Mouse (Mus musculus) forebrain, embryonic 10.5 days (tissue): ENCODE measurements around the gene Gpsm2. TPM values are rescaled to one million over a fixed set of nuclear protein-coding genes. Genes with fewer than 3 reads are reported as not detected.

Experiments used
- DNase-seq: peaks from one replicate; pipeline ENCODE4 v3.0.0-alpha.2; 2017; ENCODE audit warnings: low spot score; ENCODE audit errors: extremely low spot score
- H3K27ac ChIP-seq: fragments of 300-500 bp; sonication (generic); 2 replicates; pipeline ENCODE4 v1.5.1; 2016; ENCODE audit warnings: mild to moderate bottlenecking
- H3K27me3 ChIP-seq: fragments of 300-500 bp; sonication (generic); 2 replicates; pipeline ENCODE4 v1.6.1; 2016; ENCODE audit warnings: mild to moderate bottlenecking; ENCODE audit not compliant: poor library complexity, severe bottlenecking
- H3K36me3 ChIP-seq: fragments of 300-500 bp; sonication (generic); replicated peaks from 2 replicates; pipeline ENCODE4 v1.6.1; 2016; ENCODE audit warnings: mild to moderate bottlenecking, moderate library complexity
- H3K4me1 ChIP-seq: fragments of 300-500 bp; sonication (generic); 2 replicates; pipeline ENCODE4 v1.6.1; 2016
- H3K4me3 ChIP-seq: fragments of 300-500 bp; sonication (generic); 2 replicates; pipeline ENCODE4 v1.5.1; 2016; ENCODE audit warnings: mild to moderate bottlenecking, moderate library complexity
- H3K9me3 ChIP-seq: fragments of 300-500 bp; sonication (generic); 2 replicates; pipeline ENCODE4 v1.6.1; 2016; ENCODE audit warnings: mild to moderate bottlenecking, moderate library complexity
- WGBS: fragments of 180-500 bp; shearing (Covaris S2); methylation state at CpG from one replicate; pipeline ENCODE4 v1.1.7; 2016; 5-methylcytosine and 5-hydroxymethylcytosine counted together
- polyA plus RNA-seq: library from polyadenylated mRNA; unstranded; fragments of >200 nt; fragmentation: Nextera tagmentation; extraction: Ambion mirVana; gene quantifications from 2 replicates; pipeline ENCODE4 v1.2.1, GENCODE M21; 2016

The Gpsm2 gene
- polyA plus RNA-seq, 1 experiment from 2014 or later = 103 TPM

DNA sequence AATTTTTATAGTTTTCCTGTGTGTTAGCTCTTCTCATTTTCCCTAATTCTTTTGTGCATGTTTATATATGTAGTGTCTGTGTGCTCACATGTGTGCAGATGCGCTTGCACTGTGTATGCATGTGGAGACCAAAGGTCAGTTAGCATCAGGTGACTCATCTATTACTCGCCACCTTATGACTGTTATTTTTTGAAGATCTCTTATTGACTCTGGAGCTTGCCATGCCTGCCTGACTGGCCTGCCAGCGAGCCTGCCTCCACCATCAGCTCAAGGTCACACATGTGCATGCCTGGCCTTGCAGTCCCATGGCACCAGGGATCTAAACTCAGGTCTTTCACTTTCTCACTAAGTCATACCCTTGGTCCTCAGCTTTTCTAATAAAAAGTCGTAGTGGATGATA, 81.1 kb downstream of the Gpsm2 start:
- Histone ChIP-seq H3K4me1 (peaks cover under 1% of the 10 kb centered on the region; the same call in 1 of the 2 replicates), H3K27me3 (no peaks in the 10 kb centered on the region), H3K9me3 (no peaks in the 10 kb centered on the region), H3K4me3 (no peak overlapping the region), H3K36me3 (peaks cover 20% of the 10 kb centered on the region), H3K27ac (no peak overlapping the region)
- no peak for DNase-seq
- 88% methylated on average over 4 of the region's 4 CpGs for WGBS

DNA sequence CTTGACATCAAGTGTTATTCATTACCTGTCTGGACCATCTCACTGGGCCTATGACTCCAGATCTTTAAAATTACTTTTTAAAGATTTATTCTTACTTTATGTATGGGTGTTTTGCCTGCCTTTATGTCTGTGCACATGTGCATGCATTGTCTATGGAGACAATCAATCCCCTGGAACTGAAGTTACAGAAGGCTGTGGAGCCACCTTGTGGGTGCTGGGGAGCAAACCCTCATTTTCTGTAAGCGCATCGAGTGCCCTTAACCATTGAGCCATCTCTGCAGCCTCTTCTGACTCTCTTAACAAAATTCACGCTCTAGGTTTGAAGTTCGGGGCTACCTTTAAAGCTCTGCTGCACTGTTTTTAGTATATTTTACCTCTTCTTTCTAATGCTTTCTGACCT, 82.7 kb downstream of the Gpsm2 start:
- peaks cover 5% of the 10 kb centered on the region for H3K36me3 ChIP-seq
- 64% methylated on average over 4 of the region's 4 CpGs for WGBS
- H3K27ac ChIP-seq = no peak overlapping the region
- no peaks in the 10 kb centered on the region for H3K4me1 ChIP-seq
- no peaks in the 10 kb centered on the region for H3K9me3 ChIP-seq
- no peak for DNase-seq
- no peaks in the 10 kb centered on the region for H3K27me3 ChIP-seq
- no peak overlapping the region for H3K4me3 ChIP-seq

DNA sequence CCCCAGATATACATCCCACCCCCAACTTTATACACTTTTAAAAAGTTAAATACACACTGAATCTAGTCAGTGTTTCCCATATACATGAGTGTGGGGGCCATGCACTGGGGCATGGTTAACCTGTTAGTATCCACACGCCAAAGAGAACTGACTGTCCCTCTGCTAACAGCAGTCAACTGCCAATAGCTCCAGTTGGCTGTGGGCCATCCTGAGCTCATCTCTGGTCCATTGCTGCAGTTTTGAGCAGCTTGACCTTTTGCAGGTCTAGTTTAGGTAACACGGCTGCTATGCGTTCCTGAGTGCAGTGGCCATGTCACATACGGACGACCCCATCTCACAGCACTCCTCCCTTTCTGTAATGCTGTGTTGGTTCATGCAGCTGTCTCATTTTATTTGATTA, 87.3 kb downstream of the Gpsm2 start:
- H3K9me3 ChIP-seq = no peaks in the 10 kb centered on the region
- H3K4me1 ChIP-seq = no peaks in the 10 kb centered on the region
- no peak overlapping the region for H3K4me3 ChIP-seq
- H3K27ac ChIP-seq = no peak overlapping the region
- WGBS = 90% methylated on average over 5 of the region's 5 CpGs
- no peak for DNase-seq
- no peaks in the 10 kb centered on the region for H3K27me3 ChIP-seq
- no peaks in the 10 kb centered on the region; the same call in 1 of the 2 replicates for H3K36me3 ChIP-seq

Other genes starting within 250 kb of the Gpsm2 start
- 0.29 and 0.42 TPM in 2 replicates for gene 1700013F07Rik, start 188.2 kb downstream of the Gpsm2 start, polyA plus RNA-seq
- 1.1 and 1.2 TPM in 2 replicates for gene 5330417C22Rik, start 185.8 kb downstream of the Gpsm2 start, polyA plus RNA-seq
- gene Tmem167b, start 159.8 kb downstream of the Gpsm2 start, polyA plus RNA-seq = 36.9 and 37.9 TPM in 2 replicates
- gene Taf13, start 150.6 kb downstream of the Gpsm2 start, polyA plus RNA-seq = 58.2 and 59.8 TPM in 2 replicates
- 14.9 TPM in 2 replicates for gene Wdr47, start 131.0 kb downstream of the Gpsm2 start, polyA plus RNA-seq
- 73.0 and 73.6 TPM in 2 replicates for gene Clcc1, start 68.4 kb downstream of the Gpsm2 start, polyA plus RNA-seq
- not detected in 2 replicates for gene Aknad1, start 17.3 kb upstream of the Gpsm2 start, polyA plus RNA-seq
- 23.9 and 24.4 TPM in 2 replicates for gene Stxbp3, start 118.2 kb upstream of the Gpsm2 start, polyA plus RNA-seq
- not detected in 2 replicates for gene Fndc7, start 167.7 kb upstream of the Gpsm2 start, polyA plus RNA-seq
- gene Prpf38b, start 189.4 kb upstream of the Gpsm2 start, polyA plus RNA-seq = 67.5 and 78.3 TPM in 2 replicates
- 0.37 and 0.88 TPM in 2 replicates for gene Henmt1, start 217.6 kb upstream of the Gpsm2 start, polyA plus RNA-seq
- not detected in 2 replicates for gene Gm9857, start 218.1 kb upstream of the Gpsm2 start, polyA plus RNA-seq